Mouse (Mus musculus) E14TG2a.4 (cell line): ENCODE measurements around the gene Vac14.

Source experiments
- CTCF ChIP-seq: conservative IDR thresholded peaks from 2 replicates; pipeline ENCODE4 v1.5.1; 2014; ENCODE audit warnings: low read length
- NANOG ChIP-seq: IDR thresholded peaks from 2 replicates; pipeline ENCODE4 v1.6.1; 2014; ENCODE audit warnings: borderline replicate concordance, low read length, mixed read lengths
- POU5F1 ChIP-seq: IDR thresholded peaks from 2 replicates; pipeline ENCODE4 v1.6.1; 2014; ENCODE audit warnings: low read length, borderline replicate concordance

GRCm38 (mm10) chr8:110756196-110756595 lies 137.8 kb downstream of the Vac14 start:
- TF ChIP-seq CTCF = no peak
- no peak for TF ChIP-seq NANOG
- no peak for TF ChIP-seq POU5F1
